Mouse (Mus musculus) CD8-positive naive resting alpha-beta T cell, adult 2 months (primary cell): ENCODE data around the gene H2al1g.
"Not testable (repeated sequence)": the region's sequence is repeated elsewhere in the genome, so short reads cannot be mapped to it uniquely, and the experiment has no call there.

Experiments used
- DNase-seq, 2 experiments: peaks; one replicate each; pipeline ENCODE4 v3.0.0; 2022; ENCODE audit warnings: low read depth in 2 of 2, low spot score in 2 of 2

H2al1g gene

GRCm38 (mm10) chrX:11317956-11318355, at the start of gene H2al1g:
H2al1g (plus strand) TSS chrX:11318256.
- DNase-seq, result not testable (repeated sequence)

GRCm38 (mm10) chrX:11269074-11269473, 49.0 kb upstream of the H2al1g start:
- DNase-seq, result no peak

- DNase-seq, result no peak
Measured at GRCm38 (mm10) chrX:11273190-11273589, 44.9 kb upstream of the H2al1g start.

- DNase-seq, result no peak
Measured at GRCm38 (mm10) chrX:11277083-11277482, 41.0 kb upstream of the H2al1g start.

DNA sequence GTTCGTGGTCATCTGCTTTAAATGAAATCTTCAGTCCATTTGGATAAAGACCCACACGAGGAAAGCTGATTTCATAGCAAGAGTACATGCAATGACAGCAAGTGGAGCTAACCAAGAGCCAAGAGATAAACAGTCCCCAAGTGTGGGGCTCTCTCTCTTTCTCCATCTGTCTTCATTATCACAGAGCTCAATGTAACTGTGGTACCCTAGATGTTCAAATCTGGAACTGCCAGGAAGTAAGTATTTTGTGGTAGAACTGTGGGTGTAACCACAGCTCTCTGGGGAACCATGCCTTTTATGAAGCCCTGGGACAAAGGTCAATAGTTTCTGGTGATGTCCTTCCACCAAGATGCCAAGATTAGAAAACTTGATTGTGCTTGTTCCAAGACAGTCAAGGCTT, 37.3 kb upstream of the H2al1g start:
- no peak for DNase-seq

DNA sequence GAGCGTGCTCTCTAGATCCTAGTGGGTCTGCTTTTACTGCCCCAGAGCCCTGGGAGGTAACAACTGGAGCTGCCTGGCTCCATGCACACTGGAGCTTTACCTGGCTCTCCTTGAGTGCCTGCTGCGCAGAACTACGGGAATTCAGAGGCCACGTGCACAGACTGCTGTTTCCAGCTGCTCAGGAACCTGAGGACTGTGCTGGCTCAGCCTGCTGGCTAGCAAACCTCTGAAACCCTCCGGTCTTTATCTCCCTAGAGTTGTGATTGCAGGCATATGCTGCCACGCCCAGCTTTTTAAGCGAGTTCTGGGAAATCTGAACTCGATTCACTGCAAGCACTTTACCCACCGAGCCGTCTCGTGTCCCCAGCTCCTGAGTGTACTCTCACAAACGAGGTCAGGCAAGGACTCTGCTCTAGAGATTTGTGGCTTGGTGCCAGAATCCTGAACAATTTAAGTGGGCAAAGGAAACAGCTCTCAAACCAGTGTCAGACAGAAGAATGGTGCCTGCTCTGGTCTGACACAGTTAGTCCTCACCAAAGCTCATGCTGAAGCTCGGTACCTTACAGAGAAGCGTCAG, 29.7 kb upstream of the H2al1g start:
- DNase-seq, result no peak

- no peak for DNase-seq
Measured at GRCm38 (mm10) chrX:11289244-11289643, 28.8 kb upstream of the H2al1g start.

DNA sequence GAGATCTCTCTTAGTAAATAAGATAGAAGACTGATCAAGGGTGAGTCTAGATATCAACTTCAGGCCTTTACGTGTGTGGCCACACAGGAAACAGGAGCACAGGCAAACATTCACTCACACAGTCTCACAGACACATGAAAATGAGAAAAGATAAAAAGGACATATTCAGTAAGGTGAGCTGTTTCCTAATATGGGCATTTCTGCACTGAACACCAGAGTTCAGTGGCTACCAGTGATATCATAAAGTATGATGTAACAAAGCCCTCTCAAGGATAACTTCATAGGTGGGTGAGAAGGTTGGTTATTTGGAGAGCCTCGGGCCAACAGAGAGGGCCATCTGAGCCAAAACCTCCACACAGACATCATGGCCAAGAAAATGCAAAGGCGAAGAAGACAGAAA, 19.1 kb upstream of the H2al1g start, which contains the start of gene H2al1a:
TSS of gene H2al1a (plus strand) at position 301 of the 400 bp plus-strand sequence.
- not testable (repeated sequence) for DNase-seq

- not testable (repeated sequence) for DNase-seq
Measured at GRCm38 (mm10) chrX:11302132-11302531, 15.9 kb upstream of the H2al1g start, which contains the start of gene H2al1b. H2al1b (plus strand) TSS chrX:11302432.

DNA sequence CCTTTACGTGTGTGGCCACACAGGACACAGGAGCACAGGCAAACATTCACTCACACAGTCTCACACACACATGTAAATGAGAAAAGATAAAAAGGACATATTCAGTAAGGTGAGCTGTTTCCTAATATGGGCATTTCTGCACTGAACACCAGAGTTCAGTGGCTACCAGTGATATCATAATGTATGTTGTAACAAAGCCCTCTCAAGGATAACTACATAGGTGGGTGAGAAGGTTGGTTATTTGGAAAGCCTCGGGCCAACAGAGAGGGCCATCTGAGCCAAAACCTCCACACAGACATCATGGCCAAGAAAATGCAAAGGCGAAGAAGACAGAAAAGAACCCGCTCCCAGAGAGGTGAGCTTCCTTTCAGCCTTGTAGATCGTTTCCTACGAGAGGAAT, 12.7 kb upstream of the H2al1g start, which contains the start of gene H2al1c:
TSS of gene H2al1c (plus strand) at position 301 of the 400 bp plus-strand sequence.
- DNase-seq, result not testable (repeated sequence)

GRCm38 (mm10) chrX:11308524-11308923, 9.5 kb upstream of the H2al1g start, which contains the start of gene H2al1d:
H2al1d (plus strand) TSS chrX:11308824.
- not testable (repeated sequence) for DNase-seq

- DNase-seq, result not testable (repeated sequence)
Measured at GRCm38 (mm10) chrX:11311634-11312033, 6.4 kb upstream of the H2al1g start, which contains the start of gene H2al1e. H2al1e (plus strand) TSS chrX:11311934.

GRCm38 (mm10) chrX:11314858-11315257, 3.2 kb upstream of the H2al1g start, which contains the start of gene H2al1f:
H2al1f (plus strand) TSS chrX:11315158.
- not testable (repeated sequence) for DNase-seq

DNA sequence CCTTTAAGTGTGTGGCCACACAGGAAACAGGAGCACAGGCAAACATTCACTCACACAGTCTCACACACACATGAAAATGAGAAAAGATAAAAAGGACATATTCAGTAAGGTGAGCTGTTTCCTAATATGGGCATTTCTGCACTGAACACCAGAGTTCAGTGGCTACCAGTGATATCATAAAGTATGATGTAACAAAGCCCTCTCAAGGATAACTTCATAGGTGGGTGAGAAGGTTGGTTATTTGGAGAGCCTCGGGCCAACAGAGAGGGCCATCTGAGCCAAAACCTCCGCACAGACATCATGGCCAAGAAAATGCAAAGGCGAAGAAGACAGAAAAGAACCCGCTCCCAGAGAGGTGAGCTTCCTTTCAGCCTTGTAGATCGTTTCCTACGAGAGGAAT, 3.1 kb downstream of the H2al1g start, which contains the start of gene H2al1h:
TSS of gene H2al1h (plus strand) at position 301 of the 400 bp plus-strand sequence.
- not testable (repeated sequence) for DNase-seq

DNA sequence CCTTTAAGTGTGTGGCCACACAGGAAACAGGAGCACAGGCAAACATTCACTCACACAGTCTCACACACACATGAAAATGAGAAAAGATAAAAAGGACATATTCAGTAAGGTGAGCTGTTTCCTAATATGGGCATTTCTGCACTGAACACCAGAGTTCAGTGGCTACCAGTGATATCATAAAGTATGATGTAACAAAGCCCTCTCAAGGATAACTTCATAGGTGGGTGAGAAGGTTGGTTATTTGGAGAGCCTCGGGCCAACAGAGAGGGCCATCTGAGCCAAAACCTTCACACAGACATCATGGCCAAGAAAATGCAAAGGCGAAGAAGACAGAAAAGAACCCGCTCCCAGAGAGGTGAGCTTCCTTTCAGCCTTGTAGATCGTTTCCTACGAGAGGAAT, 6.3 kb downstream of the H2al1g start, which contains the start of gene H2al1i:
TSS of gene H2al1i (plus strand) at position 301 of the 400 bp plus-strand sequence.
- not testable (repeated sequence) for DNase-seq

DNA sequence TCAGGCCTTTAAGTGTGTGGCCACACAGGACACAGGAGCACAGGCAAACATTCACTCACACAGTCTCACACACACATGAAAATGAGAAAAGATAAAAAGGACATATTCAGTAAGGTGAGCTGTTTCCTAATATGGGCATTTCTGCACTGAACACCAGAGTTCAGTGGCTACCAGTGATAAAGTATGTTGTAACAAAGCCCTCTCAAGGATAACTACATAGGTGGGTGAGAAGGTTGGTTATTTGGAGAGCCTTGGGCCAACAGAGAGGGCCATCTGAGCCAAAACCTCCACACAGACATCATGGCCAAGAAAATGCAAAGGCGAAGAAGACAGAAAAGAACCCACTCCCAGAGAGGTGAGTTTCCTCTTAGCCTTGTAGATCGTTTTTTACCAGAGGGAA, 9.5 kb downstream of the H2al1g start, which contains the start of gene H2al1j:
TSS of gene H2al1j (plus strand) at position 301 of the 400 bp plus-strand sequence.
- not testable (repeated sequence) for DNase-seq

DNA sequence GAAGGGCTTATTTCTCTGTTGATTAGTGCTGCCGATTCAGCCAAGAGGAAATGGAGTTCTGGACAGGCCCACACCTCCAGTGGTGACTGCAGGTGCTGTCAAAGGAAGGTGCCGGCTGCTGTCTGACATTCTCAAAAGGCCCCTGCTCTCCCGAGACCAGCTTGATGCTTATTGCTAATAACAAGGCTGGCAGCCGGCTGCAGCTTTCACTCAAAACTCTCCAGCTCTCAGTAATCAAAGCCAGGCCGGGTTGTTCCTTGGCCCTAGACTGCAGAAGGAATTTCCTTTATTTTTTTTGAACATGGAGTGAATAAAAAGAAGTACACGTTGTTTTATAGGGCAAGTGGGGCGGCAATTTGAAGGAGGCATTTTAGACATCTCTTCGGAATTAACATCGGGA, 27.7 kb downstream of the H2al1g start:
- DNase-seq, result no peak

GRCm38 (mm10) chrX:11346756-11347155, 28.7 kb downstream of the H2al1g start:
- no peak for DNase-seq

DNA sequence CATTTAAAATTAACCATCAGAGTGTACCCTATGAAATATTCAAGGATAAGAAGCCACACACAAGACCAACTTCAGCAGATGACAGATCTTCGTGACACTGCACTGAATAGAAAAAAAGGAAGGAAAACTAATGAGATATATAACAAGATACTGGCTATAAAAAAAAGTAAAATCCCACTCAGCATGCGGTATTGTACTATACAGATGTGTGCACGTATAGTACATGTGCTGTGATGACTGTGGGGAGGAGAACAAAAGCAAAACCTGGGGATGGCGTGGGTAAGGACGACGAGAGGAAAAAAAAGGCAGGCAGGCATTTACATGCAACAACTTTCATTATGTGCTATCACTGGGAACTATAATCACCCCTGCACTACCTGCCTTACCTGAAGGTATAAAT, 42.8 kb downstream of the H2al1g start:
- no peak for DNase-seq

DNA sequence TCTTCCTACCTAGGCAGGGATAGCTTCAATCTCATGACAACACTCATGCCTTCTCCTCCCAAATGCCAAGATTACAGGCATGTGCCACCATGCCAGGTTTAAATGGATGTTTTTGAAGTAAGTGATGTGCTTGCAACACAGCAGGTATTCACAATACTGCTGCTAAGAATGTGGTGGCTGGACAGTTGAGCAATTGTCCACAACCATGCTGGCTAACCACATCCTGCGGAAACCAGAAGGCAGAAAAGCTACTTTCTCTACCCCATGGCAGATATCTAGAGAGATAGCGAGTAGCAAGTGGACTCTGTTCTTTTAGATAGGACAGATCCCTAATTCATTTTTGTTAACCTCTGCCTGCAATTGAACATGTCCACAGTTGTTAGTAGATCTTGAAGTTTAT, 43.2 kb downstream of the H2al1g start:
- DNase-seq, result no peak

DNA sequence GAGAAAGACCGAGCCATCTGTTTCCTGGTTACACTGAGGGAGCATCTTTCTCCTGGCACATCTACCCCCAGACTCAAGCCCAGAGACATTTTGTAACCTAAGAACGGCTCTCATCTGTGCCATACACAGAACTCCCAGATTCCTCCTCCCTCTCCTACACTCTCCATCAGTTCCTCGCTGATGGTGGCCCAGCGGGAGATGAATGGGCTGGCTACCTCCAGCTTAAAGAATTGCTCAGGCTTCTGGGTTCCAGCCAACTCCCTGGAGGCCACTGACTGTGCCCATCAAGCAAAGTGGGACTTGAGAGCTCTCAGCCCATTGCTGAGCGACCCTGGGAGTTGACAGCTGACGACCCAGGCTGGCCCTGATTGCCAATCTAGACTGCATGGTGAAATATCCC, 45.8 kb downstream of the H2al1g start:
- DNase-seq, result no peak

GRCm38 (mm10) chrX:11365151-11365550, 47.1 kb downstream of the H2al1g start:
- no peak for DNase-seq
